Mouse (Mus musculus): ENCODE results near the gene Hip1. TPM values are rescaled to one million over a fixed set of nuclear protein-coding genes. Genes with fewer than 3 reads are reported as not detected.

Gene Hip1
- total and polyA plus RNA-seq, 3 experiments: 22.2 to 29.6 (median 25.0) TPM

DNA sequence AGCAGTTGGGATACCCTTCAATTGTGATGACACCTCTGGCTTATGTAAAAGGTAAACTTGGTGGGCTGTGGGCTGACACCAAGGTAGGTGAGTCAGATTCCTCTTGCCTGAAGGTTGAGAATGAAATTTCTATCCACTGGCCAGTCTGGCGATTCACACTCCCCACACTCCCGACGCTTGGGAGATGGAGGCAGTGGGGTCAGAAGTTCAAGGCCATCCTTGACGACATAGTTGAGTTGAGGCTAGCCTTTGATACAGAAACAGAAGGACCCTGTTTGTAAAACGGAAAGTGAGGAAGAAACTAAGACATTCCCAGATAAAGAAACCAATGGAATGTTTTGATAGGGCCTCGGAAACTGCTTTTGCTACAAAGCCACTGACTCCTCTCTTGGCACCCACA is 145.5 kb downstream of the Hip1 start:
- intact Hi-C loops (cut with DNase I): no loop called here
- Histone ChIP-seq H3K36me3 (ENCODE audit: control insufficient read depth, insufficient read depth, low read length) (no peaks in the 10 kb centered on the region), H3K4me3 (no peak overlapping the region), H3K27ac (no peak overlapping the region), H3K79me2 (replicated peaks; ENCODE audit: control insufficient read depth, insufficient read depth, low read length) (no peaks in the 10 kb centered on the region), H3K27me3 (ENCODE audit: control insufficient read depth, insufficient read depth, low read length) (no peaks in the 10 kb centered on the region), H3K4me1 (ENCODE audit: control insufficient read depth, insufficient read depth, low read length) (peaks cover 3% of the 10 kb centered on the region), H3K9ac (ENCODE audit: low read depth, low read length) (no peak overlapping the region)
- WGBS: 46% methylated on average over 6 of the region's 6 CpGs
- DNase-seq: no peak
- no peak for TF ChIP-seq EP300 (IDR thresholded peaks at IDR 0.05; ENCODE audit: insufficient read depth, low read depth, low read length)

DNA sequence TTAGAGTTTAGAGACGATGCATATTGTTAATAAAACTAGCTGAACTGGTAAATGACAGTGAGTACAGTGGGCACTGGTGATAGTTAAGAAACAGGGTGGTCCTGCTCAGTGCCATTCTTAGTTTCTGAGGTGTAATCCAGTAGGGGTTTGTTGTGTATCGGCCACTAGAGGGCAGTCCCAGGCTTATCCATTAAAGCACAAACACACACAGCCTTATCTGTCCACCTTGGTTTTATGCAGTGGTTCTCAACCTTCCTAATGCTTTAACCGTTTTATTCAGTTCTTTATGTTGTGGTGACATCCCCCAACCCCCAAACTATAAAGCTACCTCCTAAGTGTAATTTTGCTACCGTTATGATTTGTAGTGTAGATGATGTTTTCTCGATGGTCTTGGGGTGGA is 149.1 kb downstream of the Hip1 start:
- DNase-seq: no peak
- Histone ChIP-seq H3K36me3 (ENCODE audit: control insufficient read depth, insufficient read depth, low read length) (no peaks in the 10 kb centered on the region; the same call in 1 of the 2 replicates), H3K4me1 (ENCODE audit: control insufficient read depth, insufficient read depth, low read length) (peaks cover 5% of the 10 kb centered on the region), H3K27ac (no peak overlapping the region), H3K4me3 (no peak overlapping the region), H3K79me2 (replicated peaks; ENCODE audit: control insufficient read depth, insufficient read depth, low read length) (peaks cover 4% of the 10 kb centered on the region), H3K9ac (ENCODE audit: low read depth, low read length) (no peak overlapping the region), H3K27me3 (ENCODE audit: control insufficient read depth, insufficient read depth, low read length) (no peaks in the 10 kb centered on the region)
- intact Hi-C loops (cut with DNase I): no loop called here
- 42% methylated on average over 5 of the region's 5 CpGs for WGBS
- no peak for TF ChIP-seq EP300 (IDR thresholded peaks at IDR 0.05; ENCODE audit: insufficient read depth, low read depth, low read length)
- TF ChIP-seq POLR2A (IDR thresholded peaks at IDR 0.05; ENCODE audit: insufficient read depth, low read depth, low read length): no peak
- TF ChIP-seq CTCF (IDR thresholded peaks at IDR 0.05): peak; percentile 82

DNA sequence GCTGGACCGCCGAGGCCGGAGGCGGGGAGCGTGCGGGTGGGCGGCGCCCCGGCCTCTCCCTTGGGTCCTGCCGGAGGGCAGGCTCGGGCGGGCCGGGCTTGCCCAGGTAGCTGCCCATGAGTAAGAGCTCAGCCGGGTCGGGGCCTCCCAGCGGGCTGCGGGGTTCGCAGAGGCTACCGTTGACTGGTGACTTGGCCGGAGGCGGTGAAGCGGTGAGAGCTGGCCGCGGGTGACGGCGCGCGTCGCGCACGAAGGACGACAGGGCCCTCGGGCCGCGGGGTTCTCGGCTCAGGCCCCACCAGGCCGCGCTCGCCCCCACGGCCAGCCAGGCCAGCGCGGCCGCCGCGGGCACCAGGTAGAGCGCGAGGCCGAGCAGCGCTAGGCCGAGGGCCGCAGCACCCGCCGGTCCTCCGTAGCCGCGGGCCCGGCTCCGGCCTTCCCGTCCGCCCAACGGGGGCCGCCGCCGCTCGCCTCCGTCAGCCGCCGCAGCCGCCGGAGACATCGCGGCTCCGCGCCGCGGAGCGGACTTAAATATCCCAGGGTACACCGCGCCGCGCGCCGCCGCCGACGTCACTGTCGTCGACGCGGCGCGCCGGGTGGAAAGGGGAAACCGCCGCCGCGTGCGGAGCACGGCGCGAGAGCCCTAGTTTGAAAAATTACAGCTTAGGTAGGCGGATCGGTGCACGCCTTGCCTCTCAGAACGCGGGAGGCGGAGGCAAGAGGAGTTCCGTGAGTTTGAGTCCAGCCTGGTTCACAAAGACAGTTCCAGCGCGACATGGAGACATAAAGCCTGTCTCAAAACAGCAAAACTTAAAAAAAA is 150.7 kb downstream of the Hip1 start, which contains the start of gene Pom121:
TSS of gene Pom121 (minus strand) at position 543 of the 820 bp plus-strand sequence.
- WGBS: under 1% methylated on average over 109 of the region's 110 CpGs
- peak; percentile 87 to 88 for DNase-seq
- peak within 1 kb of the TSS; percentile 100 for H3K9ac ChIP-seq (ENCODE audit: low read depth, low read length)
- peaks cover 7% of the 10 kb centered on the region for H3K79me2 ChIP-seq (replicated peaks; ENCODE audit: control insufficient read depth, insufficient read depth, low read length)
- H3K27me3 ChIP-seq (ENCODE audit: control insufficient read depth, insufficient read depth, low read length): no peaks in the 10 kb centered on the region
- intact Hi-C loops (cut with DNase I): no loop called here
- H3K27ac ChIP-seq: peak within 1 kb of the TSS; percentile 81
- TF ChIP-seq POLR2A (IDR thresholded peaks at IDR 0.05; ENCODE audit: insufficient read depth, low read depth, low read length): peak; percentile 53; the same call in 1 of the 2 replicates
- TF ChIP-seq EP300 (IDR thresholded peaks at IDR 0.05; ENCODE audit: insufficient read depth, low read depth, low read length): no peak
- no peaks in the 10 kb centered on the region; the same call in 1 of the 2 replicates for H3K36me3 ChIP-seq (ENCODE audit: control insufficient read depth, insufficient read depth, low read length)
- H3K4me1 ChIP-seq (ENCODE audit: control insufficient read depth, insufficient read depth, low read length): peaks cover 5% of the 10 kb centered on the region
- peak within 1 kb of the TSS; percentile 94 for H3K4me3 ChIP-seq

DNA sequence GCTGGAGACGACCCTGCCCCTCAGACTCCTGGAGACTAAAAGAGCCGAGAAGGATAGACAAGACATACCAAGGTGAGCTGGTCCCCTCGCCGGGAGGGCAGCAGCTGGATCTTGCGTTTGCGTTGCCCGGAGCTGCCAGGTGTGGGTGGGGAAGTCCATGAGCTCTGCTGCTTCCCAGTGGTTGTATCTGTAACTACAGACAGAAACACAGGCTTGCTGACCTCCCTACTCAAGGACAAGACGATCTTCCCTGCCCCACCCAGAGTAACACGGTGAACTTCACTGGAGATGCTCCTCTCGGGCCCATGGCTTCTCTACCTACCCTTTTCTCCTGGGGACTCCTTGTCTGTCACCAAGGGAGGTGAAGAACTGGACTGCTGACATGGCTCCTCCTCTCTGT is 161.1 kb downstream of the Hip1 start:
- Histone ChIP-seq H3K79me2 (replicated peaks; ENCODE audit: control insufficient read depth, insufficient read depth, low read length) (no peaks in the 10 kb centered on the region), H3K4me1 (ENCODE audit: control insufficient read depth, insufficient read depth, low read length) (no peaks in the 10 kb centered on the region; the same call in 1 of the 2 replicates), H3K27me3 (ENCODE audit: control insufficient read depth, insufficient read depth, low read length) (no peaks in the 10 kb centered on the region), H3K9ac (ENCODE audit: low read depth, low read length) (no peak overlapping the region), H3K4me3 (no peak overlapping the region), H3K27ac (no peak overlapping the region), H3K36me3 (ENCODE audit: control insufficient read depth, insufficient read depth, low read length) (no peaks in the 10 kb centered on the region)
- no peak for DNase-seq
- no peak for TF ChIP-seq POLR2A (IDR thresholded peaks at IDR 0.05; ENCODE audit: insufficient read depth, low read depth, low read length)
- no peak for TF ChIP-seq CTCF (IDR thresholded peaks at IDR 0.05)
- TF ChIP-seq EP300 (IDR thresholded peaks at IDR 0.05; ENCODE audit: insufficient read depth, low read depth, low read length): no peak
- WGBS: 78% methylated on average over 10 of the region's 10 CpGs
- intact Hi-C loops (cut with DNase I): no loop called here

DNA sequence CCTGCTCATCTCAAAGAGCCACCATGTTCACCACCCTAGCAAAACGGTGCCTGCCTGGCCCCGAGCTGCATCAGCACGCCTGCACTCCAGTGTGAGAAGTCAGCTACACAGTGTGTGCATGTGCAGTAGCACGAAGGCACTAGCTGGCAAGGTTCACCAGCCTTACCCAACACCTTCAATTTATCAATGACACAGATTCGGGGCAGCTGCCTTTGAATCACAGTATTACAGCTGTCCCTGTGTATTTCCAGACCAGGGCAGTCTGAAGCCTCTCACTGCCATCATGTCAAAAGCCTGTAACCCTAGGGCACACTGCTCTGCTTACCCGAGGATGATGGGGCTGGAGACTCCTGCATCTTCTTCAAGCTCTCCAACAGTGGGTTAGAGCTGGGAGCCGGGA is 162.2 kb downstream of the Hip1 start:
- H3K27me3 ChIP-seq (ENCODE audit: control insufficient read depth, insufficient read depth, low read length): no peaks in the 10 kb centered on the region
- DNase-seq: no peak
- no peak overlapping the region for H3K27ac ChIP-seq
- intact Hi-C loops (cut with DNase I): no loop called here
- 87% methylated on average over 7 of the region's 7 CpGs for WGBS
- no peaks in the 10 kb centered on the region; the same call in 1 of the 2 replicates for H3K4me1 ChIP-seq (ENCODE audit: control insufficient read depth, insufficient read depth, low read length)
- no peaks in the 10 kb centered on the region for H3K36me3 ChIP-seq (ENCODE audit: control insufficient read depth, insufficient read depth, low read length)
- H3K4me3 ChIP-seq: no peak overlapping the region
- H3K9ac ChIP-seq (ENCODE audit: low read depth, low read length): no peak overlapping the region
- TF ChIP-seq POLR2A (IDR thresholded peaks at IDR 0.05; ENCODE audit: insufficient read depth, low read depth, low read length) (no peak), CTCF (IDR thresholded peaks at IDR 0.05) (no peak), EP300 (IDR thresholded peaks at IDR 0.05; ENCODE audit: insufficient read depth, low read depth, low read length) (no peak)
- no peaks in the 10 kb centered on the region for H3K79me2 ChIP-seq (replicated peaks; ENCODE audit: control insufficient read depth, insufficient read depth, low read length)

DNA sequence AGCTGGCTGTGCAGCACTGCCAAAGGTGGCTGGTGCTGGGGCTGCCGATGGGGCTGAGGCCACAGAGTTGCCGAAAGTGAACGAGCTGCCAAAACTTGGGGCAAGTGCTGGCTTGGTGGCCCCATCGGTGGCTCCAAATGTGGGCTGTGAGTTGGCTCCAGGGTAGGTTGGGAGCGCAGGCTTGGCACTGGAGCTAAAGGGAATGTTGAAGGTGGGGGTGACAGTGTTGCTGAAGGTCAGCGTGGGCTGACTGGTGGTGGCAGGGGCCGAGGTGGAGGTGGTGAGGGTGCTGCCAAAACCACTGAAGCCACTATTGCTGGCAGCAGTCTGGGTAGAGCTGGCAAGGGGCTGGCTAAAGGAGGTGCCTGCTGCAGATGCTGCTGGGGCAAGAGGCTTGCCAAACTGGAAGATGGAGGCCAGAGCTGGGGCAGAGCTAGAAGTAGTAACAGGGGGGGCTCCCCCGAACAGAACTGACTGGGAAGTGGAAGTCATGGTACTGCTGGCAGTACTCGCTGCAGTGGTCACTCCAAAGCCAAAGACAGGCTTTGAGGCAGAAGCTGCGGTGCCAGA is 163.5 kb downstream of the Hip1 start:
- 71% methylated on average over 10 of the region's 10 CpGs for WGBS
- no peaks in the 10 kb centered on the region for H3K36me3 ChIP-seq (ENCODE audit: control insufficient read depth, insufficient read depth, low read length)
- no peak overlapping the region for H3K9ac ChIP-seq (ENCODE audit: low read depth, low read length)
- no peak for TF ChIP-seq CTCF (IDR thresholded peaks at IDR 0.05)
- no peak overlapping the region for H3K4me3 ChIP-seq
- no peaks in the 10 kb centered on the region for H3K79me2 ChIP-seq (replicated peaks; ENCODE audit: control insufficient read depth, insufficient read depth, low read length)
- H3K27me3 ChIP-seq (ENCODE audit: control insufficient read depth, insufficient read depth, low read length): no peaks in the 10 kb centered on the region
- intact Hi-C loops (cut with DNase I): no loop called here
- H3K4me1 ChIP-seq (ENCODE audit: control insufficient read depth, insufficient read depth, low read length): no peaks in the 10 kb centered on the region; the same call in 1 of the 2 replicates
- DNase-seq: peak; percentile 40 to 71
- no peak overlapping the region; the same call in 1 of the 2 replicates for H3K27ac ChIP-seq

All from heart, adult 2 months (tissue).